Mouse (Mus musculus) thymus, adult 2 months (tissue): ENCODE measurements around the gene Pigz.

ENCODE experiments used
- CTCF ChIP-seq: fragments of 200-500 bp; IDR thresholded peaks from 2 replicates; pipeline ENCODE4 v1.5.1; 2012; ENCODE audit warnings: mild to moderate bottlenecking, control low read depth, low read length, moderate library complexity, borderline replicate concordance; ENCODE audit not compliant: control insufficient read depth, poor library complexity, insufficient read depth; ENCODE audit errors: extremely low read depth
- POLR2A ChIP-seq: fragments of 200-500 bp; IDR thresholded peaks from 2 replicates; pipeline ENCODE4 v1.6.1; 2012; ENCODE audit warnings: mild to moderate bottlenecking, low read length, control low read depth, moderate library complexity; ENCODE audit not compliant: control insufficient read depth, poor library complexity, insufficient read depth; ENCODE audit errors: extremely low read depth

DNA sequence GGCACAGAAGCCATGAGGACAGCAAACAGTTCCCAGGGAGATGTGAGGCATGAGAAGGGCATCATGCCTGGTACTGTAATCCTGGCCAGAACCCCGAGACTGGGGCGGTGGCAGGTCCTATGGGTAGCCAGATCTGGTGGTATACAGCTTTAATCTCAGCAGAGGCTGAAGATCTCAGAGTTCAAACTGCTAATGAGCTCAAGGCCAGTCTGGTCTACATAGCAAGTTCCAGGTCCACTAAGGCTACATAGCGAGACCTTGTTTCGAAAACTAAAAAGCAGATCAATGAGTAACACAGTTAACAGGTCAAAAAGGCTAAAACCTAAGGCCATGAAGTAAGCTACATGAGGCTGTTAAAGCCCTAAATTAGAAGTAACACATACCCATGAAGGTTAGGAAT is 59.5 kb downstream of the Pigz start:
- TF ChIP-seq POLR2A (no peak), CTCF (no peak)
